Mouse (Mus musculus): Measurements from ENCODE around the gene Ccr8.

GRCm38 (mm10) chr9:120135454-120135853, 43.5 kb downstream of the Ccr8 start:
- TF ChIP-seq HCFC1 (IDR thresholded peaks at IDR 0.05; ENCODE audit: low read depth, low read length) (no peak), MYB (IDR thresholded peaks at IDR 0.05; ENCODE audit: low read depth, low read length) (no peak), RAD21 (IDR thresholded peaks at IDR 0.05; ENCODE audit: low read depth, low read length) (no peak), POLR2A (IDR thresholded peaks at IDR 0.05; ENCODE audit: control insufficient read depth in 1 of 2, insufficient read depth in 1 of 2, low read depth in 1 of 2, low read length in 2 of 2, poor library complexity in 1 of 2) (no peak), E2F4 (IDR thresholded peaks at IDR 0.05; ENCODE audit: borderline replicate concordance, low read depth, low read length) (no peak), MYC (IDR thresholded peaks at IDR 0.05; ENCODE audit: low read depth, low read length) (no peak), CTCF (IDR thresholded peaks at IDR 0.05 in 2 of 3, conservative IDR thresholded peaks at IDR 0.05 in 1 of 3; ENCODE audit: control insufficient read depth in 1 of 3, insufficient read depth in 1 of 3, low read depth in 2 of 3, low read length in 3 of 3, poor library complexity in 1 of 3, severe bottlenecking in 1 of 3) (no peak), USF1 (IDR thresholded peaks at IDR 0.05; ENCODE audit: low read depth, low read length) (no peak)

All from MEL (cell line).